Mouse (Mus musculus) neural tube, postnatal 0 days (tissue): ENCODE measurements around the gene Tecr. TPM values are rescaled to one million over a fixed set of nuclear protein-coding genes. Genes with fewer than 3 reads are reported as not detected.

ENCODE experiments used
- polyA plus RNA-seq: library from polyadenylated mRNA; unstranded; fragments of >200 nt; fragmentation: Nextera tagmentation; extraction: Ambion mirVana; gene quantifications from 2 replicates; pipeline ENCODE4 v1.2.1, GENCODE M21; 2015

Tecr gene
- 1,907 and 1,966 TPM in 2 replicates for polyA plus RNA-seq

GRCm38 (mm10) chr8:83607661-83608397 is at the start of gene Tecr, which contains the start of gene Dnajb1:
Gene Tecr, minus strand, starts transcription at chr8:83607971.
Gene Dnajb1, plus strand, starts transcription at chr8:83608193.

GRCm38 (mm10) chr8:83652030-83652743 is 44.4 kb upstream of the Tecr start, which contains the start of gene Gipc1:
Gene Gipc1, plus strand, starts transcription at chr8:83652677.

GRCm38 (mm10) chr8:83566469-83567395 is 41.0 kb downstream of the Tecr start, which contains the start of gene Ndufb7:
Gene Ndufb7, plus strand, starts transcription at chr8:83566671.

GRCm38 (mm10) chr8:83535736-83536135 is 72.0 kb downstream of the Tecr start, which contains the start of gene Olfr370:
Gene Olfr370, plus strand, starts transcription at chr8:83535780.

Other genes starting within 250 kb of the Tecr start
- gene Clgn, start 218.1 kb downstream of the Tecr start, polyA plus RNA-seq: 16.0 and 16.1 TPM in 2 replicates
- gene Scoc, start 149.6 kb downstream of the Tecr start, polyA plus RNA-seq: 415 and 464 TPM in 2 replicates
- gene Olfr370, start 72.2 kb downstream of the Tecr start, polyA plus RNA-seq: not detected in 2 replicates
- gene Ndufb7, start 41.3 kb downstream of the Tecr start, polyA plus RNA-seq: 416 and 431 TPM in 2 replicates
- 49.0 and 52.5 TPM in 2 replicates for gene Dnajb1, start 222 bp upstream of the Tecr start, polyA plus RNA-seq
- gene Gipc1, start 44.7 kb upstream of the Tecr start, polyA plus RNA-seq: 104 and 109 TPM in 2 replicates
- gene Ptger1, start 58.7 kb upstream of the Tecr start, polyA plus RNA-seq: 0.54 and 1.0 TPM in 2 replicates
- gene Pkn1, start 91.2 kb upstream of the Tecr start, polyA plus RNA-seq: 20.5 and 20.7 TPM in 2 replicates
- 56.2 and 58.3 TPM in 2 replicates for gene Ddx39, start 107.2 kb upstream of the Tecr start, polyA plus RNA-seq
- 10.7 and 11.1 TPM in 2 replicates for gene Adgre5, start 133.4 kb upstream of the Tecr start, polyA plus RNA-seq